In genomic region chr5:77499949-77500460, GRCm38 (mm10) we compare ENCODE assay signal across 15 mouse cellular contexts.
DNase-seq lines count a peak whose midpoint lies in the region; ATAC-seq lines count a peak whose summit lies in the region.
"Had no signal": no experiment of that assay in that cellular context is flagged by ENCODE, and none has a peak within 500 bp of the region (broad histone marks: within the 10 kb centered on the region; RNA-seq: fewer than 3 reads in every experiment).

No protein-coding gene starts in this region.

- peak; percentile 10 for DNase-seq in layer of hippocampus, adult 9-11 months
- DNase-seq in layer of hippocampus, postnatal 10 days (ENCODE audit: low spot score in 2 of 2): no peak
- no peak for DNase-seq in embryo, embryonic 10 days (ENCODE audit: low spot score)
- DNase-seq: adrenal gland, adult 8-10 months; adrenal gland, postnatal 36 days; cerebellum, adult 11-12 months; cerebellum, adult 9-11 months; cerebellum, postnatal 36 days; embryo, embryonic 11 days; heart, adult 2 months; heart, postnatal 14 days had no signal

- ATAC-seq in granulocyte monocyte progenitor cell, adult 5-6 weeks (replicated peaks; ENCODE audit: poor library complexity, severe bottlenecking): peak; percentile 93
- peak; percentile 93 for ATAC-seq in megakaryocyte progenitor cell, adult 5-6 weeks (replicated peaks; ENCODE audit: poor library complexity)
- no peak for ATAC-seq in inflammation-experienced regulatory T-cells, adult 6 months
- ATAC-seq: forebrain, embryonic 15.5 days had no signal
